Mouse (Mus musculus) heart, postnatal 10 days (tissue): Measurements from ENCODE around the gene Ntrk2. TPM values are rescaled to one million over a fixed set of nuclear protein-coding genes. Genes with fewer than 3 reads are reported as not detected.

Source experiments
- DNase-seq, 2 experiments: peaks; one replicate each; pipeline ENCODE4 v3.0.0; 2021
- intact Hi-C: fragments of 180-260 bp; cut with DNase I; formaldehyde crosslinking; loops from one replicate; pipeline ENCODE4 v1.15.1; 2025
- total RNA-seq, 2 experiments: library from RNA; stranded (reverse); gene quantifications; 2 replicates each; pipeline ENCODE4 v1.2.3; 2021

The Ntrk2 gene
- 1 to 10 TPM; 2.1 to 3.5 TPM for total RNA-seq

GRCm38 (mm10) chr13:58806397-58806892 lies at the start of gene Ntrk2:
Ntrk2 (plus strand) TSS chr13:58806569.
- intact Hi-C loops = loop anchor here (1.0 to 5.0 kb wide), 5 partner anchors 169 to 681 kb away; no protein-coding TSS in a partner anchor
- DNase-seq = peak; percentile 86 to 88

GRCm38 (mm10) chr13:58761003-58761630 lies 45.3 kb upstream of the Ntrk2 start:
- intact Hi-C loops = no loop called here
- DNase-seq = no peak

- intact Hi-C loops = no loop called here
- DNase-seq = no peak
These were observed 38.1 kb upstream of the Ntrk2 start for GRCm38 (mm10) chr13:58768258-58768657.

GRCm38 (mm10) chr13:58769438-58769837 lies 36.9 kb upstream of the Ntrk2 start:
- intact Hi-C loops = no loop called here
- DNase-seq = no peak

GRCm38 (mm10) chr13:58779261-58779660 lies 27.1 kb upstream of the Ntrk2 start:
- no peak for DNase-seq
- intact Hi-C loops = no loop called here

GRCm38 (mm10) chr13:58786476-58786875 lies 19.9 kb upstream of the Ntrk2 start:
- DNase-seq = peak; percentile 18 to 19
- intact Hi-C loops = no loop called here

- intact Hi-C loops = no loop called here
- DNase-seq = no peak
These were observed 15.6 kb upstream of the Ntrk2 start for GRCm38 (mm10) chr13:58790741-58791140.

GRCm38 (mm10) chr13:58797386-58797785 lies 9.0 kb upstream of the Ntrk2 start:
- intact Hi-C loops = no loop called here
- DNase-seq = no peak

- DNase-seq = no peak
- intact Hi-C loops = no loop called here
These were observed 5.1 kb upstream of the Ntrk2 start for GRCm38 (mm10) chr13:58801291-58801690.

- intact Hi-C loops = no loop called here
- no peak for DNase-seq
These were observed 2.5 kb upstream of the Ntrk2 start for GRCm38 (mm10) chr13:58803882-58804281.

GRCm38 (mm10) chr13:58805833-58806232 lies 536 bp upstream of the Ntrk2 start:
- intact Hi-C loops = loop anchor here (1.0 to 5.0 kb wide), 5 partner anchors 169 to 681 kb away; no protein-coding TSS in a partner anchor
- no peak for DNase-seq

- intact Hi-C loops = loop anchor here (1.0 to 5.0 kb wide), 5 partner anchors 170 to 680 kb away; no protein-coding TSS in a partner anchor
- peak; percentile 4 to 23 for DNase-seq
These were observed 693 bp downstream of the Ntrk2 start for GRCm38 (mm10) chr13:58806896-58807628.

- peak; percentile 18 to 23 for DNase-seq
- intact Hi-C loops = loop anchor here (2.0 to 5.0 kb wide), 4 partner anchors 170 to 680 kb away; no protein-coding TSS in a partner anchor
These were observed 1.4 kb downstream of the Ntrk2 start for GRCm38 (mm10) chr13:58807629-58808363.

GRCm38 (mm10) chr13:58808381-58808821 lies 2.0 kb downstream of the Ntrk2 start:
- peak; percentile 16 to 19 for DNase-seq
- intact Hi-C loops = loop anchor here (5.0 kb wide), 2 partner anchors 171 to 679 kb away; no protein-coding TSS in a partner anchor

- no peak for DNase-seq
- intact Hi-C loops = loop anchor here (5.0 kb wide), 2 partner anchors 173 to 677 kb away; no protein-coding TSS in a partner anchor
These were observed 3.6 kb downstream of the Ntrk2 start for GRCm38 (mm10) chr13:58809930-58810329.

- no peak for DNase-seq
- intact Hi-C loops = no loop called here
These were observed 18.4 kb downstream of the Ntrk2 start for GRCm38 (mm10) chr13:58824752-58825151.

- no peak for DNase-seq
These were observed 20.2 kb downstream of the Ntrk2 start for GRCm38 (mm10) chr13:58826356-58827197.

GRCm38 (mm10) chr13:58831999-58832398 lies 25.6 kb downstream of the Ntrk2 start:
- intact Hi-C loops = no loop called here
- no peak for DNase-seq

More at GRCm38 (mm10) chr13:58826356-58827197, 20.2 kb downstream of the Ntrk2 start:
- intact Hi-C loops = no loop called here

- DNase-seq = peak; percentile 7 to 12
- intact Hi-C loops = no loop called here
These were observed 28.4 kb downstream of the Ntrk2 start for GRCm38 (mm10) chr13:58834726-58835125.

- intact Hi-C loops = no loop called here
- no peak for DNase-seq
These were observed 30.5 kb downstream of the Ntrk2 start for GRCm38 (mm10) chr13:58836891-58837290.
